Mouse (Mus musculus): ENCODE measurements around the gene Slc25a22. TPM values are rescaled to one million over a fixed set of nuclear protein-coding genes. Genes with fewer than 3 reads are reported as not detected.
A peak's percentile ranks its signal among the peaks of the same experiment; 100 is the strongest.
"Not testable (repeated sequence)": the region's sequence is repeated elsewhere in the genome, so short reads cannot be mapped to it uniquely, and the experiment has no call there.

Gene Slc25a22
- polyA plus RNA-seq, 1 experiment from 2014 or later = 19.4 TPM

DNA sequence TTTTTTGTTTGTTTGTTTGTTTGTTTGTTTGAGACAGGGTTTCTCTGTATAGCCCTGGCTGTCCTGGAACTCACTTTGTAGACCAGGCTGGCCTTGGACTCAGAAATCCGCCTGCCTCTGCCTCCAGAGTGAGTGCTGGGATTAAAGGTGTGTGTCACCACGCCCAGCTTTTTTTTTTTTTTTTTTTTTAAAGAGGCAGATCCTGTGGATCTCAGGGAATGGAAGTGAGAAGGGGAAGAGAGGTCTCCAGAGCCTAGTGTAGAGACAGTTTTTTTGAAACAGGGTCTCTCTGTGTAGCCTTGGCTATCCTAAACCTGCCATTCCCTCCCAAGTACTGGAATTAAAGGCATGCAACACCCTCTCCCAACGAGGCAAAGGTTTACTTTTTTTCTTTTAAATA lies 8.7 kb upstream of the Slc25a22 start:
- not testable (repeated sequence) for ATAC-seq (replicated peaks; ENCODE audit: insufficient number of reproducible peaks, low FRiP score, low TSS enrichment); H3K9me3 ChIP-seq (replicated peaks; ENCODE audit: control insufficient read depth, low read length); H3K9ac ChIP-seq (ENCODE audit: low read depth, low read length); H3K27me3 ChIP-seq (ENCODE audit: control insufficient read depth, insufficient read depth, low read length); H3K27ac ChIP-seq (ENCODE audit: low read depth, low read length)
- peak overlapping the region; percentile 80 for H3K4me2 ChIP-seq
- H3K4me1 ChIP-seq (ENCODE audit: control insufficient read depth, insufficient read depth, low read length) = peaks cover 26% of the 10 kb centered on the region
- 67% methylated on average over 3 of the region's 3 CpGs for WGBS (ENCODE audit: insufficient replicate concordance)
- peaks cover 13% of the 10 kb centered on the region for H3K36me3 ChIP-seq (ENCODE audit: control insufficient read depth, insufficient read depth, low read length)
- peak overlapping the region; percentile 83 for H3K4me3 ChIP-seq (ENCODE audit: low read depth, low read length)

DNA sequence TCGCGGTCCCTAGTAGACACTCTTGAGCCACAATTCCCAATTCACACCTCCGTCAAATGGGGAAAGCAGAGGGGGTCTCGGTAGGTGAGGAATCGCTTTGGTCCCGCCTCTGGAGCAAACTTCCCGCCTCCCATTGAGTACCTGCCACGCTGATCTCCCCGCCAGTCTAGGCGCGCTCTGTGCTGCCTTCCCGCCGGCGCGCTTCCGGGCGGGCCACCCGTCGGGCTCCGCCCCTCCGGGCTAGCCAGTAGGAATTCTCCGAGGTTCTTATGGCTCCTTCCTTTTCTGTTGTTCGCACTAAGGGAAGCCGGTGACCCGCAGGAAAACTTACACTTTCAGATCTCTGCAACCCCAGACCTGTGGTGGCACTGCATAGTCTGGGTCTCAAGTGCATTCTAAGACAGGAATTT lies 6.1 kb upstream of the Slc25a22 start, which contains the start of gene Pidd1:
Pidd1 (minus strand) TSS at position 198 of the 410 bp plus-strand sequence.
- Histone ChIP-seq H3K4me3 (ENCODE audit: low read depth, low read length) (peak within 1 kb of the TSS; percentile 48), H3K4me2 (peak within 1 kb of the TSS; percentile 99), H3K4me1 (ENCODE audit: control insufficient read depth, insufficient read depth, low read length) (peaks cover 33% of the 10 kb centered on the region), H3K27ac (ENCODE audit: low read depth, low read length) (peak within 1 kb of the TSS; percentile 47; the same call in 1 of the 2 replicates), H3K36me3 (ENCODE audit: control insufficient read depth, insufficient read depth, low read length) (peaks cover 9% of the 10 kb centered on the region; the same call in 1 of the 2 replicates), H3K9me3 (replicated peaks; ENCODE audit: control insufficient read depth, low read length) (no peaks in the 10 kb centered on the region), H3K9ac (ENCODE audit: low read depth, low read length) (peak within 1 kb of the TSS; percentile 77), H3K27me3 (ENCODE audit: control insufficient read depth, insufficient read depth, low read length) (no peaks in the 10 kb centered on the region)
- ATAC-seq (replicated peaks; ENCODE audit: insufficient number of reproducible peaks, low FRiP score, low TSS enrichment) = peak; percentile 44; the same call in 1 of the 2 replicates
- WGBS (ENCODE audit: insufficient replicate concordance) = under 1% methylated on average over 25 of the region's 25 CpGs

DNA sequence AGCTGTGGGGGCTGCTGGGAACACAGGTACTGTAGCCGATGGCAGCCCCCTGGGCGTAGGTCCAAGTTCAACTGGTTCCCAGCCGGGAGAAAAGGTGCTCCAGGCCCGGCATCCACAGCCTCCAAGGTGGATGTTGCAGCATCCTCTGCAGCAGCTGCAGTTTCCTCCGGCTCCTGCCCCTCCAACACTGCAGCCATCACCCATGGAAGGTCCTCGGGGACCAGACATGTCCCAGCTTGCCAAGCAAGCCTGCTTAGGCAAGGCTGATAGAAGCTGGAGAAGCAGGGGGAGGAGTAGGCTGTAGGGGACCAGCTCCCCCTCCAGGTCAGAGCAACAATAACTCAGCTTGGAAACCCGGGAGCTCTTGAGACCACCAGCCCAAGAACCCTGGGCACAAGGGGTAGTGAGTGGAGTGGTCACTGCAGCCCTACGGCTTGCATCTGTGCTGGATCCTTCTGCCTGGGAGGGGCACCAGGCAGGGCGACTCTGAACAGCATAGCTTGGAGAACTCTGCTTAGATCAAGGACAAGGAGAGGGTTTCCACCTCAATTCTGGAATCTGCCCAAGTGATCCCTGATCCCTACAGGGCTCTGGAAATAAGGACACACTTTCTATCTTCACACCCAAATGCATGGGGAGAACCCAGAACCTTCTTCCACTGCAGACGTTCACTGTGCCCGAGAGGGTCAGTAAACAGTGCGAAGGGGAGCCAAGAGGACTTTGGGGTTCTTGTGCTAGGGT lies 5.6 kb upstream of the Slc25a22 start:
- peaks cover 27% of the 10 kb centered on the region for H3K4me1 ChIP-seq (ENCODE audit: control insufficient read depth, insufficient read depth, low read length)
- ATAC-seq (replicated peaks; ENCODE audit: insufficient number of reproducible peaks, low FRiP score, low TSS enrichment) = peak; percentile 6; the same call in 1 of the 2 replicates
- peak overlapping the region; percentile 99 for H3K4me2 ChIP-seq

DNA sequence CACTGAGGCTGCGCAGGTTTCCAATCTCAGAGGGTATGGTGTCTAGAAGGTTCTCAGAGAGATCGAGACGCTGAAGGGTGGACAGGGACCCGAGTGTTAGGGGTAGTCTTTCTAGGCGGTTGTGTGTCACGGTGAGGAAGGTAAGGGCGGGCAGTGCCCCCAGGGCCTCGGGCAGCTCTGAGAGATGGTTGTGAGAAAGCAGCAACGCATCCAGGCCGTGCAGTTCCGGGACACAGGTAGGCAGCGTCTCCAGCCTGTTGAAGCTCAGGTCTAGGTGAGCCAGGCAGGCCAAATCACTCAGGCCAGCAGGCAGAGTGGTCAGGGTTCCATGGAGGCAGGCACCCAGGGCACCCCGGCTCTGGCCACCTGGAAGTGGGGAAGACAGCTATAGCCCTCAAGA lies 4.5 kb upstream of the Slc25a22 start:
- peak overlapping the region; percentile 48 for H3K4me3 ChIP-seq (ENCODE audit: low read depth, low read length)

More for the DNA sequence above, 5.6 kb upstream of the Slc25a22 start:
- Histone ChIP-seq H3K27me3 (ENCODE audit: control insufficient read depth, insufficient read depth, low read length) (no peaks in the 10 kb centered on the region), H3K36me3 (ENCODE audit: control insufficient read depth, insufficient read depth, low read length) (peaks cover 6% of the 10 kb centered on the region; the same call in 1 of the 2 replicates), H3K27ac (ENCODE audit: low read depth, low read length) (peak overlapping the region; percentile 46; the same call in 1 of the 2 replicates), H3K9me3 (replicated peaks; ENCODE audit: control insufficient read depth, low read length) (no peaks in the 10 kb centered on the region), H3K4me3 (ENCODE audit: low read depth, low read length) (peak overlapping the region; percentile 48), H3K9ac (ENCODE audit: low read depth, low read length) (peak overlapping the region; percentile 77)
- 28% methylated on average over 12 of the region's 12 CpGs for whole genome bisulfite sequencing (ENCODE audit: insufficient replicate concordance)

DNA sequence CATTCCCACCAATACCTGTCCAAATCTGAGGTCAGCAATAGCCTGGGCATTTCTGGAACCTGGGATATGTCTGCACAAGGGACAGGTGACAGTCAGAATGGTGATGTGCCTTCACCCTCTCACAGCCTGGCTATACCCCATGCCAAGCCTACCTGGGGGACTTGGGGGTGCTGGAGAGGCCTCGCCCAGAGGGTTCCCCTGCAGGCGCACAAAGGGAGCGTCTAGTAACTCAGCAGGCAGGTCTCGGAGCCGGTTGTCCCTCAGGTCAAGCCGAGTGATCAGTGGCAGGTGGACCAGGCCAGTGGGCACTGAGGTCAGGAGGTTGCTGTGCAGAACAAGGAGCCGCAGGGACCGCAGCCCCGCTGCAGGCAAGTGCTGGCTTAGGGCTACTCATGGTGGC lies 3.8 kb upstream of the Slc25a22 start:
- Histone ChIP-seq H3K27ac (ENCODE audit: low read depth, low read length) (no peak overlapping the region), H3K4me1 (ENCODE audit: control insufficient read depth, insufficient read depth, low read length) (peaks cover 30% of the 10 kb centered on the region), H3K9me3 (replicated peaks; ENCODE audit: control insufficient read depth, low read length) (no peaks in the 10 kb centered on the region), H3K4me2 (no peak overlapping the region; the same call in 1 of the 2 replicates), H3K27me3 (ENCODE audit: control insufficient read depth, insufficient read depth, low read length) (no peaks in the 10 kb centered on the region), H3K4me3 (ENCODE audit: low read depth, low read length) (no peak overlapping the region), H3K36me3 (ENCODE audit: control insufficient read depth, insufficient read depth, low read length) (peaks cover 6% of the 10 kb centered on the region; the same call in 1 of the 2 replicates), H3K9ac (ENCODE audit: low read depth, low read length) (no peak overlapping the region)
- WGBS (ENCODE audit: insufficient replicate concordance) = 91% methylated on average over 9 of the region's 9 CpGs
- no peak for ATAC-seq (replicated peaks; ENCODE audit: insufficient number of reproducible peaks, low FRiP score, low TSS enrichment)

More for the DNA sequence above, 4.5 kb upstream of the Slc25a22 start:
- H3K36me3 ChIP-seq (ENCODE audit: control insufficient read depth, insufficient read depth, low read length) = peaks cover 6% of the 10 kb centered on the region; the same call in 1 of the 2 replicates
- H3K27ac ChIP-seq (ENCODE audit: low read depth, low read length) = no peak overlapping the region
- no peaks in the 10 kb centered on the region for H3K9me3 ChIP-seq (replicated peaks; ENCODE audit: control insufficient read depth, low read length)
- WGBS (ENCODE audit: insufficient replicate concordance) = 90% methylated on average over 13 of the region's 13 CpGs
- H3K4me1 ChIP-seq (ENCODE audit: control insufficient read depth, insufficient read depth, low read length) = peaks cover 25% of the 10 kb centered on the region
- H3K9ac ChIP-seq (ENCODE audit: low read depth, low read length) = peak overlapping the region; percentile 77
- no peaks in the 10 kb centered on the region for H3K27me3 ChIP-seq (ENCODE audit: control insufficient read depth, insufficient read depth, low read length)
- peak overlapping the region; percentile 99 for H3K4me2 ChIP-seq
- no peak for ATAC-seq (replicated peaks; ENCODE audit: insufficient number of reproducible peaks, low FRiP score, low TSS enrichment)

DNA sequence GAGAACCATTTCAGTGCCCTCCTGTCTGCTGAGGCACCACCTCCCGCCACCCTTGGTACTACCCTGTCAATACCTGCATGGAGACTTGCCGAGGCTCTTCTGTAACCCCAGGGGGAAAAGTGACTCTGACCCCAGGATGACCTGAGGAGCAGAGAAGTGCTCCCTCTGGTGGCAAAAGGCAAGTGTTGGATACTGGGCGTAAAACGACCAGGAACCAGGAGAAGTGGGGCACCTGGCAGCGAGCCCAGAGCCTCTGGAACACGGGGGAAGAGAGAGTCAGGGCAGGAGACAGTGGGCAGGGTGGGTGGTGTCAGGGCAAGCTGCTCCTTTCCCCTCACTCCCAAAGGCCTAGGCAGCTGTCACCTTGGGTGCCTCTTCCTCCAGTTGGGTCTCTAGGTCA lies 2.9 kb upstream of the Slc25a22 start:
- WGBS (ENCODE audit: insufficient replicate concordance) = 35% methylated on average over 6 of the region's 6 CpGs
- Histone ChIP-seq H3K4me3 (ENCODE audit: low read depth, low read length) (no peak overlapping the region), H3K27me3 (ENCODE audit: control insufficient read depth, insufficient read depth, low read length) (no peaks in the 10 kb centered on the region), H3K9me3 (replicated peaks; ENCODE audit: control insufficient read depth, low read length) (no peaks in the 10 kb centered on the region), H3K4me1 (ENCODE audit: control insufficient read depth, insufficient read depth, low read length) (peaks cover 33% of the 10 kb centered on the region), H3K27ac (ENCODE audit: low read depth, low read length) (no peak overlapping the region), H3K4me2 (no peak overlapping the region), H3K9ac (ENCODE audit: low read depth, low read length) (no peak overlapping the region), H3K36me3 (ENCODE audit: control insufficient read depth, insufficient read depth, low read length) (peaks cover 6% of the 10 kb centered on the region; the same call in 1 of the 2 replicates)
- ATAC-seq (replicated peaks; ENCODE audit: insufficient number of reproducible peaks, low FRiP score, low TSS enrichment) = no peak

DNA sequence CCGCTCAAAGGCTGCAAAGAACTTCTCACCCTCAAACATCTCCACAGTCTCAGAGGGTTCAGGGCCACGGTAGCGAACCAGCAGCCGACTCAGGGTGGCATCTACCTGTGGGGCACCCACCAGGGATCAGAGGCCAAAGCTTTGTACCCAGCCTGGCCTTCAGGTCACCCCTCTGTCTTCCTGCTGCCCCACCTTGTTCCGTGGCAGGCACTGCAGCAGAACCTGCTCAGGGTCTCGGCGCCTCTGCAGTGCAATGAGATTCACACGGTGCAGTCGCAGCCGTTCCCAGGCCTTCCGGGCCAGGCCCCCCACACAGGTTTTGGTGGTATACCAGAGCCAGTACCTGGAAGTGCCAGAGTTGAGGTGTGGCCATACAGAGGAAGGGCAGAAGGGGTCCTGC lies 2.1 kb upstream of the Slc25a22 start:
- WGBS (ENCODE audit: insufficient replicate concordance) = 95% methylated on average over 11 of the region's 11 CpGs
- Histone ChIP-seq H3K4me3 (ENCODE audit: low read depth, low read length) (no peak overlapping the region), H3K36me3 (ENCODE audit: control insufficient read depth, insufficient read depth, low read length) (peaks cover 6% of the 10 kb centered on the region; the same call in 1 of the 2 replicates), H3K4me1 (ENCODE audit: control insufficient read depth, insufficient read depth, low read length) (peaks cover 38% of the 10 kb centered on the region), H3K9ac (ENCODE audit: low read depth, low read length) (no peak overlapping the region), H3K27ac (ENCODE audit: low read depth, low read length) (no peak overlapping the region), H3K9me3 (replicated peaks; ENCODE audit: control insufficient read depth, low read length) (no peaks in the 10 kb centered on the region), H3K4me2 (no peak overlapping the region), H3K27me3 (ENCODE audit: control insufficient read depth, insufficient read depth, low read length) (no peaks in the 10 kb centered on the region)
- ATAC-seq (replicated peaks; ENCODE audit: insufficient number of reproducible peaks, low FRiP score, low TSS enrichment) = no peak

DNA sequence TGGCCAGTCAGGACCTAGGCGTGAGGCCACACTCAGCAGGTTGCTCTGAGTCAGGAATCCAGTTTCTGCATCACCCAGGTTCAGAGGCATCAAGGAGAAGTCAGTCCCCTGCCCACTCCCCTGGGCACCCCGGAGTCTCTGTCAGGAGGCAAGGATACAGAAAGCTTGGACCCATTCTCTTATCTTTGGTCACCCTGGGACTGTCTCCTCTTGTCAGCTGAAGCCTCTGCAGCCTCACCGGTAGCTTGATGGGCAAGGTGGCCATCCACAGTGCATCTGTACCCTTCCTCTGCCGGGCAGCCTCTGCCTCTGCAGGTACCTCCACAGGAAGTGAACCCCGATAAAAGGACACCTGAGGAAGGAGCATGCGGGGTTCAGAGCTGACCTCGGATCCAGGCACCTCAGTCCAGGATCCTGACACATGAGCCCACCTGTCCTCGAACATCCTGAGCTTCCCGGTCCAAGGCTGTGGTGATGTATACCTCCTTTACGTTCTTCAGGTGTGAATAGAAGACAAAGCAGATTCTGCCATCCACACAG lies 1.5 kb upstream of the Slc25a22 start:
- Histone ChIP-seq H3K4me2 (no peak overlapping the region), H3K27ac (ENCODE audit: low read depth, low read length) (no peak overlapping the region), H3K9ac (ENCODE audit: low read depth, low read length) (no peak overlapping the region), H3K9me3 (replicated peaks; ENCODE audit: control insufficient read depth, low read length) (no peaks in the 10 kb centered on the region), H3K27me3 (ENCODE audit: control insufficient read depth, insufficient read depth, low read length) (no peaks in the 10 kb centered on the region), H3K4me1 (ENCODE audit: control insufficient read depth, insufficient read depth, low read length) (peaks cover 44% of the 10 kb centered on the region), H3K36me3 (ENCODE audit: control insufficient read depth, insufficient read depth, low read length) (peaks cover 6% of the 10 kb centered on the region; the same call in 1 of the 2 replicates), H3K4me3 (ENCODE audit: low read depth, low read length) (no peak overlapping the region)
- 93% methylated on average over 10 of the region's 10 CpGs for WGBS (ENCODE audit: insufficient replicate concordance)
- no peak for ATAC-seq (replicated peaks; ENCODE audit: insufficient number of reproducible peaks, low FRiP score, low TSS enrichment)

Measured in heart, embryonic 11.5 days (tissue).